Mouse (Mus musculus): ENCODE results near the gene Gm20481. TPM values are rescaled to one million over a fixed set of nuclear protein-coding genes. Genes with fewer than 3 reads are reported as not detected.
"Not testable (repeated sequence)": the region's sequence is repeated elsewhere in the genome, so short reads cannot be mapped to it uniquely, and the experiment has no call there.

The Gm20481 gene
- polyA plus RNA-seq, 1 experiment from 2014 or later = 0.36 TPM

GRCm38 (mm10) chr17:34960702-34961493, 8.8 kb upstream of the Gm20481 start:
- H3K4me1 ChIP-seq (ENCODE audit: control insufficient read depth, insufficient read depth, low read length) = peaks cover 7% of the 10 kb centered on the region; the same call in 1 of the 2 replicates
- ATAC-seq (ENCODE audit: insufficient number of reproducible peaks, low FRiP score, low TSS enrichment, low read depth) (no peak), DNase-seq (ENCODE audit: low spot score) (no peak)
- no peak overlapping the region for H3K27ac ChIP-seq (replicated peaks; ENCODE audit: low read depth, low read length)
- no peak overlapping the region for H3K9ac ChIP-seq (ENCODE audit: low read length)
- H3K27me3 ChIP-seq (ENCODE audit: control insufficient read depth, insufficient read depth, low read length) = peaks cover 4% of the 10 kb centered on the region; the same call in 1 of the 2 replicates
- H3K4me2 ChIP-seq (ENCODE audit: low read depth, severe bottlenecking) = no peak overlapping the region
- H3K9me3 ChIP-seq (ENCODE audit: control insufficient read depth, low read length) = no peaks in the 10 kb centered on the region
- H3K36me3 ChIP-seq (ENCODE audit: control insufficient read depth, insufficient read depth, low read length) = no peaks in the 10 kb centered on the region
- no peak overlapping the region for H3K4me3 ChIP-seq (ENCODE audit: low read depth, low read length)

- no peak for ATAC-seq (ENCODE audit: insufficient number of reproducible peaks, low FRiP score, low TSS enrichment, low read depth)
- 33% methylated on average over 3 of the region's 3 CpGs for WGBS
Observed at GRCm38 (mm10) chr17:34962125-34962524, 7.6 kb upstream of the Gm20481 start.

GRCm38 (mm10) chr17:34962841-34963240, 6.9 kb upstream of the Gm20481 start:
- no peak overlapping the region for H3K4me3 ChIP-seq (ENCODE audit: low read depth, low read length)

More at GRCm38 (mm10) chr17:34962125-34962524, 7.6 kb upstream of the Gm20481 start:
- Histone ChIP-seq H3K4me1 (ENCODE audit: control insufficient read depth, insufficient read depth, low read length) (peaks cover 7% of the 10 kb centered on the region; the same call in 1 of the 2 replicates), H3K4me2 (ENCODE audit: low read depth, severe bottlenecking) (no peak overlapping the region), H3K9ac (ENCODE audit: low read length) (no peak overlapping the region), H3K27ac (replicated peaks; ENCODE audit: low read depth, low read length) (no peak overlapping the region), H3K27me3 (ENCODE audit: control insufficient read depth, insufficient read depth, low read length) (no peaks in the 10 kb centered on the region), H3K4me3 (ENCODE audit: low read depth, low read length) (no peak overlapping the region), H3K36me3 (ENCODE audit: control insufficient read depth, insufficient read depth, low read length) (no peaks in the 10 kb centered on the region), H3K9me3 (ENCODE audit: control insufficient read depth, low read length) (no peaks in the 10 kb centered on the region)
- DNase-seq (ENCODE audit: low spot score) = no peak

GRCm38 (mm10) chr17:34964640-34965049, 5.1 kb upstream of the Gm20481 start:
- Histone ChIP-seq H3K36me3 (ENCODE audit: control insufficient read depth, insufficient read depth, low read length) (no peaks in the 10 kb centered on the region), H3K4me3 (ENCODE audit: low read depth, low read length) (no peak overlapping the region), H3K9me3 (ENCODE audit: control insufficient read depth, low read length) (no peaks in the 10 kb centered on the region), H3K4me2 (ENCODE audit: low read depth, severe bottlenecking) (no peak overlapping the region), H3K27ac (replicated peaks; ENCODE audit: low read depth, low read length) (no peak overlapping the region), H3K27me3 (ENCODE audit: control insufficient read depth, insufficient read depth, low read length) (peaks cover 20% of the 10 kb centered on the region), H3K9ac (ENCODE audit: low read length) (no peak overlapping the region), H3K4me1 (ENCODE audit: control insufficient read depth, insufficient read depth, low read length) (peaks cover 7% of the 10 kb centered on the region; the same call in 1 of the 2 replicates)
- WGBS = 10% methylated on average over 1 of the region's 1 CpGs
- ATAC-seq (ENCODE audit: insufficient number of reproducible peaks, low FRiP score, low TSS enrichment, low read depth) (no peak), DNase-seq (ENCODE audit: low spot score) (no peak)

More at GRCm38 (mm10) chr17:34962841-34963240, 6.9 kb upstream of the Gm20481 start:
- Histone ChIP-seq H3K27ac (replicated peaks; ENCODE audit: low read depth, low read length) (no peak overlapping the region), H3K9ac (ENCODE audit: low read length) (no peak overlapping the region), H3K27me3 (ENCODE audit: control insufficient read depth, insufficient read depth, low read length) (peaks cover 2% of the 10 kb centered on the region; the same call in 1 of the 2 replicates), H3K4me2 (ENCODE audit: low read depth, severe bottlenecking) (no peak overlapping the region), H3K4me1 (ENCODE audit: control insufficient read depth, insufficient read depth, low read length) (peaks cover 7% of the 10 kb centered on the region; the same call in 1 of the 2 replicates), H3K36me3 (ENCODE audit: control insufficient read depth, insufficient read depth, low read length) (no peaks in the 10 kb centered on the region), H3K9me3 (ENCODE audit: control insufficient read depth, low read length) (no peaks in the 10 kb centered on the region)
- DNase-seq (ENCODE audit: low spot score) (no peak), ATAC-seq (ENCODE audit: insufficient number of reproducible peaks, low FRiP score, low TSS enrichment, low read depth) (no peak)
- 38% methylated on average over 1 of the region's 1 CpGs for WGBS

GRCm38 (mm10) chr17:34965627-34966026, 4.1 kb upstream of the Gm20481 start:
- ATAC-seq (ENCODE audit: insufficient number of reproducible peaks, low FRiP score, low TSS enrichment, low read depth) (no peak), DNase-seq (ENCODE audit: low spot score) (no peak)
- H3K36me3 ChIP-seq (ENCODE audit: control insufficient read depth, insufficient read depth, low read length) = no peaks in the 10 kb centered on the region
- 80% methylated on average over 5 of the region's 5 CpGs for WGBS
- H3K27ac ChIP-seq (replicated peaks; ENCODE audit: low read depth, low read length) = no peak overlapping the region
- H3K4me3 ChIP-seq (ENCODE audit: low read depth, low read length) = no peak overlapping the region
- H3K27me3 ChIP-seq (ENCODE audit: control insufficient read depth, insufficient read depth, low read length) = peaks cover 22% of the 10 kb centered on the region
- H3K9me3 ChIP-seq (ENCODE audit: control insufficient read depth, low read length) = no peaks in the 10 kb centered on the region
- no peak overlapping the region for H3K4me2 ChIP-seq (ENCODE audit: low read depth, severe bottlenecking)
- no peak overlapping the region for H3K9ac ChIP-seq (ENCODE audit: low read length)
- H3K4me1 ChIP-seq (ENCODE audit: control insufficient read depth, insufficient read depth, low read length) = no peaks in the 10 kb centered on the region

GRCm38 (mm10) chr17:34970850-34971249, 1.1 kb downstream of the Gm20481 start:
- H3K9me3 ChIP-seq (ENCODE audit: control insufficient read depth, low read length); H3K4me1 ChIP-seq (ENCODE audit: control insufficient read depth, insufficient read depth, low read length); H3K36me3 ChIP-seq (ENCODE audit: control insufficient read depth, insufficient read depth, low read length); H3K4me3 ChIP-seq (ENCODE audit: low read depth, low read length); H3K9ac ChIP-seq (ENCODE audit: low read length); DNase-seq (ENCODE audit: low spot score); H3K27ac ChIP-seq (replicated peaks; ENCODE audit: low read depth, low read length); ATAC-seq (ENCODE audit: insufficient number of reproducible peaks, low FRiP score, low TSS enrichment, low read depth); H3K4me2 ChIP-seq (ENCODE audit: low read depth, severe bottlenecking): not testable (repeated sequence)
- 41% methylated on average over 17 of the region's 37 CpGs for WGBS
- peaks cover 22% of the 10 kb centered on the region for H3K27me3 ChIP-seq (ENCODE audit: control insufficient read depth, insufficient read depth, low read length)

GRCm38 (mm10) chr17:34971694-34972068, 2.0 kb downstream of the Gm20481 start:
- peak overlapping the region; percentile 20; the same call in 1 of the 2 replicates for H3K4me3 ChIP-seq (ENCODE audit: low read depth, low read length)
- not testable (repeated sequence) for H3K4me1 ChIP-seq (ENCODE audit: control insufficient read depth, insufficient read depth, low read length); H3K36me3 ChIP-seq (ENCODE audit: control insufficient read depth, insufficient read depth, low read length); H3K27ac ChIP-seq (replicated peaks; ENCODE audit: low read depth, low read length); H3K9me3 ChIP-seq (ENCODE audit: control insufficient read depth, low read length); DNase-seq (ENCODE audit: low spot score); H3K9ac ChIP-seq (ENCODE audit: low read length)
- H3K27me3 ChIP-seq (ENCODE audit: control insufficient read depth, insufficient read depth, low read length) = peaks cover 22% of the 10 kb centered on the region
- H3K4me2 ChIP-seq (ENCODE audit: low read depth, severe bottlenecking) = peak overlapping the region; percentile 59
- peak; percentile 59 for ATAC-seq (ENCODE audit: insufficient number of reproducible peaks, low FRiP score, low TSS enrichment, low read depth)
- 6% methylated on average over 19 of the region's 43 CpGs for WGBS

- peak; percentile 87 for ATAC-seq (ENCODE audit: insufficient number of reproducible peaks, low FRiP score, low TSS enrichment, low read depth)
- H3K4me1 ChIP-seq (ENCODE audit: control insufficient read depth, insufficient read depth, low read length) = not testable (repeated sequence)
Observed at GRCm38 (mm10) chr17:34972069-34972749, 2.5 kb downstream of the Gm20481 start, which contains the start of the genes Hspa1a and Hspa1l. TSS of gene Hspa1a (minus strand) at chr17:34972156. TSS of gene Hspa1l (plus strand) at chr17:34972703.

More at GRCm38 (mm10) chr17:34972069-34972749, 2.5 kb downstream of the Gm20481 start, which contains the start of the genes Hspa1a and Hspa1l:
- 2% methylated on average over 30 of the region's 33 CpGs for WGBS
- not testable (repeated sequence) for H3K36me3 ChIP-seq (ENCODE audit: control insufficient read depth, insufficient read depth, low read length); H3K27ac ChIP-seq (replicated peaks; ENCODE audit: low read depth, low read length); H3K9me3 ChIP-seq (ENCODE audit: control insufficient read depth, low read length); H3K9ac ChIP-seq (ENCODE audit: low read length)
- H3K4me3 ChIP-seq (ENCODE audit: low read depth, low read length) = peak within 1 kb of the TSS; percentile 30
- peak; percentile 71 for DNase-seq (ENCODE audit: low spot score)
- peaks cover 22% of the 10 kb centered on the region for H3K27me3 ChIP-seq (ENCODE audit: control insufficient read depth, insufficient read depth, low read length)
- peak within 1 kb of the TSS; percentile 59 for H3K4me2 ChIP-seq (ENCODE audit: low read depth, severe bottlenecking)

Data from limb, embryonic 11.5 days (tissue).